Mouse (Mus musculus) erythroblast, embryonic 14.5 days (primary cell): Measurements from ENCODE around the gene Nfatc2.

ENCODE experiments used
- GATA1 ChIP-seq: IDR thresholded peaks from 2 replicates; pipeline ENCODE4 v1.6.1; 2012; ENCODE audit warnings: low read length, inconsistent platforms, mixed read lengths
- TAL1 ChIP-seq: IDR thresholded peaks from 3 replicates; pipeline ENCODE4 v1.6.1; 2012; ENCODE audit warnings: low read length, inconsistent platforms, mixed read lengths

DNA sequence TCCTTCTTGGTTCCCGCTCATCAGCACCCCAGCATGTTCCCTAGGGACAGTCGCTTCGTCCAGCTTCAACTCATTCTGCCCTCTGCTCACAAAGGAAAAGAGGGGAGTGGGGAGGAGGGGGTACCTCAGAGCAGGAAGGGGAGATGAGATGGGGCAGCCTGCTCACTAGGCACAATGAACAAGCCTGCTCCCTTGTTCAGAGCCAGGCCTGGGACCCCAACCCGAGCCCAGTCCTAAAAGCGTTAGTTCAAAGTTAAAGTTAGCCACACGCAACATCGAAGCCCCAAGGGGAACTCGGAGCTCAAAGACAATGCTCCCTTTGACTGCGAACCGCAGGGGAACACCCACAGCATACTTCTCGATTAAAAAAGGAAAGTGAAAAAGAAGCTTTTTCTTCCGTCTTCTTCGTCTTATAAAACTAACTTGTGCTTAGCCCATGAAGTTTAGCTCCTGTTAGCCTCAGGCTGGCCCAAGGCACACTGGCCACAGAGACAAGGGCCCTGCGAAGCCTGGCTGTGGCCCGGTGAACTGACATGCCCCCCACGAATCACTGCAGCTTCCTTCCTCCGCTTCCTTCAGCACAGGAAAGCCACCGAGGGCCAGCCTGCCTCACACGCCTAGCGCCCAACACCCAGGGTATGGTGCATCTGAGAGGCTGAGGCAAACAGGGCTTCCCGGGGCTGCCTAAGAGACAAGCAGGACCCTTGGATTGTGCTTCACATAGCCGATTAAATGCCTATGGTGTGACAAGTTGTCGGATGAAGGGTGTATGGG lies 45.4 kb downstream of the Nfatc2 start:
- TF ChIP-seq TAL1 (no peak), GATA1 (no peak)
